Mouse (Mus musculus) testis, adult 2 months (tissue): ENCODE measurements around the gene 1700025G04Rik. TPM values are rescaled to one million over a fixed set of nuclear protein-coding genes. Genes with fewer than 3 reads are reported as not detected.

Experiments
- H3K27ac ChIP-seq: fragments of 200-500 bp; 2 replicates; pipeline ENCODE4 v1.5.1; 2012; ENCODE audit warnings: low read depth, low read length; ENCODE audit not compliant: control insufficient read depth, insufficient read depth
- H3K27me3 ChIP-seq: fragments of 200-500 bp; 2 replicates; pipeline ENCODE4 v1.6.1; 2012; ENCODE audit warnings: mild to moderate bottlenecking, low read length, moderate library complexity; ENCODE audit not compliant: control insufficient read depth, insufficient read depth
- H3K36me3 ChIP-seq: fragments of 200-500 bp; 2 replicates; pipeline ENCODE4 v1.6.1; 2012; ENCODE audit warnings: mild to moderate bottlenecking, low read length; ENCODE audit not compliant: control insufficient read depth, insufficient read depth
- H3K4me1 ChIP-seq: fragments of 200-500 bp; 2 replicates; pipeline ENCODE4 v1.6.1; 2012; ENCODE audit warnings: low read length; ENCODE audit not compliant: control insufficient read depth, insufficient read depth
- H3K4me3 ChIP-seq: fragments of 200-500 bp; 2 replicates; pipeline ENCODE4 v1.5.1; 2012; ENCODE audit warnings: low read depth, mild to moderate bottlenecking, low read length, moderate library complexity, mixed read lengths; ENCODE audit not compliant: control insufficient read depth
- CTCF ChIP-seq: fragments of 200-500 bp; IDR thresholded peaks from 2 replicates; pipeline ENCODE4 v1.5.1; 2012; ENCODE audit warnings: low read depth, mild to moderate bottlenecking, inconsistent platforms, low read length, moderate library complexity; ENCODE audit not compliant: control insufficient read depth, insufficient read depth, insufficient replicate concordance
- POLR2A ChIP-seq: fragments of 200-500 bp; IDR thresholded peaks from 2 replicates; pipeline ENCODE4 v1.6.1; 2012; ENCODE audit warnings: low read depth, mild to moderate bottlenecking, inconsistent platforms, low read length, moderate library complexity; ENCODE audit not compliant: control insufficient read depth
- polyA plus RNA-seq: library from polyadenylated mRNA; depleted of rRNA; stranded (reverse); fragments of >200 nt; gene quantifications from 2 replicates; pipeline ENCODE4 v1.2.3, GENCODE M21; 2012

1700025G04Rik gene
- polyA plus RNA-seq, 1 experiment, result 12.0 TPM

GRCm38 (mm10) chr1:152075725-152076124 is 14.2 kb downstream of the 1700025G04Rik start:
- Histone ChIP-seq H3K27me3 (no peaks in the 10 kb centered on the region), H3K4me3 (no peak overlapping the region), H3K4me1 (no peaks in the 10 kb centered on the region), H3K27ac (no peak overlapping the region), H3K36me3 (no peaks in the 10 kb centered on the region)
- TF ChIP-seq CTCF (no peak), POLR2A (no peak)

DNA sequence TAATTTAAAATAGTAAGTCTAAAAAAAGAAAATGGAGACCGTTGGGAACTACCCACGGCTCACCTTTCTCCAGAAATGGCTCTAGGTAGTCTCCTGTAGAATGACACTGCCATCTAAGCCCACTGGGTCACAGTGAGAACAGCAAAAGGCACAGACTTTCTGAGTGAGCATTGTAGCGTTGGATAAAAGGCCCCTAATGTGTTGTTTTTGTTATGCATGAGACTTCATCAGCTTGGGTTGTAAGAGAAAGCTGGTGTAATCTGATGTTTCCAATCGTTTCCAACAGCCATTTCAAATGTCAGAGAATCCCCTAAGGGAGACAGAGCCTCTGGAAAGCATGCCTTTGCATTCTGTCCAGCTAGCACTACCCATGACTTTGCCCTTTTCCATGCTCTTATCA is 19.5 kb downstream of the 1700025G04Rik start:
- no peak for TF ChIP-seq POLR2A
- no peak for TF ChIP-seq CTCF
- Histone ChIP-seq H3K4me3 (no peak overlapping the region), H3K36me3 (no peaks in the 10 kb centered on the region), H3K4me1 (no peaks in the 10 kb centered on the region; the same call in 1 of the 2 replicates), H3K27me3 (no peaks in the 10 kb centered on the region), H3K27ac (no peak overlapping the region)

DNA sequence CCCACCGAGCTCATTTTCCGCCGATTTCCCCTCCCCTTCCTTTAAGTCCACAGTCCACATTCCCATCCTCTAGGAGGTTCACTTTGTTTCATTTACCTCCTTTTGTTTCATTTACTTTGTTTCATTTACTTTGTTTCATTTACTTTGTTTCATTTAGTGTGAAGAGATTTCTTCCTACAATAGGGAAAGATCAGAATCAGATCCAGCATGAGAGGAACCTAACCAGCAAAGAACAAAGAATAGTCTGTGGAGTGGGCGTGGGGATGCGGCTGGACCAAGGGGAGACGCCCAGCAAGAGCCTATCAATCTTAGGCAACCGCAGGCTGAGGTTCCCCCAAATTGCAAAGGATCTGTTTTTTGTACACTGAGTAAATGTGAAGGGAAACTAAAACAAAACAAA is 20.2 kb downstream of the 1700025G04Rik start:
- TF ChIP-seq POLR2A, result no peak
- no peak for TF ChIP-seq CTCF

DNA sequence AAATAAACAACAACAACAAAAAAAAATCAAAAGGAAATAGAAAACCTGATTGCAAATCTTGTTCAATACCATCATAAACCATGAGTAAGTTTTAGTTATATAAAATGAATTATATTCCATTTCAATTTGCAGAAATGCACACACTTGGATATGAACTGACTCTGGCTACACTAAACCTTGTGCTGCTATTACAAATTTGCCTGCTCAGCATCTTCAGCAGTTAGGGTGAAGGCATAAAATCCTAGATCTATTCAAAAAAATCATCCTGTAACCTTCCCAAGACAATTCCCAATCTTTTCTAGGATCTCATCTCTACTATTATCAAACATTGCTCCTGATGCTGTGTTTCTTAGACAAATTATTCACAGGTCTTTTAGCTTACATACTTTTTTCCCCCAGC is 22.0 kb downstream of the 1700025G04Rik start:
- TF ChIP-seq POLR2A (no peak), CTCF (no peak)
- Histone ChIP-seq H3K36me3 (no peaks in the 10 kb centered on the region), H3K27me3 (no peaks in the 10 kb centered on the region), H3K4me1 (no peaks in the 10 kb centered on the region; the same call in 1 of the 2 replicates), H3K4me3 (no peak overlapping the region), H3K27ac (no peak overlapping the region)

More for the DNA sequence above, 20.2 kb downstream of the 1700025G04Rik start:
- Histone ChIP-seq H3K27ac (no peak overlapping the region), H3K27me3 (no peaks in the 10 kb centered on the region), H3K4me1 (no peaks in the 10 kb centered on the region; the same call in 1 of the 2 replicates), H3K4me3 (no peak overlapping the region), H3K36me3 (no peaks in the 10 kb centered on the region)

DNA sequence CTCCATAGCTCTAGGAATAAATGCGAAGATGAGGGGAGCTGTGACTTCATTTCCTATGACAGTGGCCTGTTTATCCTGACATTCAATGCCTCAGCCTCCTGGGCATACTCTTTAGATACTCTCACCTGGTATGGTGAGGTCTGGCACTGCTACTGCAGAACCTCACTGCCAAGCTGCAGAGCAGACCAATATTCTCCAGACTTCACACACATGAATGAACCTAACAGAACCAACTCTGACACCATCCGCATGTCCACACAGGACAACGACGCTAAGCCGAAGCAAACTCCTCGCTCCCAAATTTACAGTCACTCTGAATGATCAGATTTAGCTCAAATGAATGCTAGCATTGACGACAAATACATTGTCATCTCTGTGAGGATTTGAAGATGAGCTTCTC is 24.4 kb downstream of the 1700025G04Rik start:
- Histone ChIP-seq H3K4me1 (no peaks in the 10 kb centered on the region; the same call in 1 of the 2 replicates), H3K4me3 (no peak overlapping the region), H3K27ac (no peak overlapping the region), H3K36me3 (no peaks in the 10 kb centered on the region), H3K27me3 (no peaks in the 10 kb centered on the region)
- TF ChIP-seq POLR2A (no peak), CTCF (no peak)

- no peak overlapping the region for H3K27ac ChIP-seq
- TF ChIP-seq POLR2A (no peak), CTCF (no peak)
- no peaks in the 10 kb centered on the region for H3K27me3 ChIP-seq
- H3K4me1 ChIP-seq, result no peaks in the 10 kb centered on the region
- no peaks in the 10 kb centered on the region for H3K36me3 ChIP-seq
- no peak overlapping the region for H3K4me3 ChIP-seq
Observed at GRCm38 (mm10) chr1:152063357-152064145, 26.4 kb downstream of the 1700025G04Rik start.

GRCm38 (mm10) chr1:152061745-152062144 is 28.2 kb downstream of the 1700025G04Rik start:
- Histone ChIP-seq H3K27ac (no peak overlapping the region), H3K27me3 (no peaks in the 10 kb centered on the region), H3K4me3 (no peak overlapping the region), H3K4me1 (no peaks in the 10 kb centered on the region), H3K36me3 (no peaks in the 10 kb centered on the region)
- TF ChIP-seq CTCF, result no peak
- no peak for TF ChIP-seq POLR2A
